Comparison of ENCODE assay signal across 30 mouse cellular contexts in the genomic region with DNA sequence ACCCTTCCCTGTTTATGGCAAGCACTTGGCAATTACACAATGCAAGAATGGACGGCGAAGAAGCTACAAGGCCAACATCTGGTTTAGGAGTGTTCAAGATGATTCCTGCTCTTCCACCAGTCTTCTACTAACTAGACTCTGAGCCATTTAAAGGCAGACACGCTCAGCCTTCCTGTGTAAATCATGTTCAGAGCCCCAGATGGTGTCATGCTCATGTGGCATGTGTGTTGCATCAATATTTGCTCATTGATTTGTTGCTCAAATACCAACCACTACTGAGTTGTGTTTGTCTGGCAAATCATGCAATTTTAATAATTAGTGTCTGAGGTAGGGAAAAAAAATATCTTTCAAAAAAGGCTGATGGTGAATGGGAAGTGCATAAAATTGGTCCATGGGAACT.
"Had no signal": no experiment of that assay in that cellular context is flagged by ENCODE, and none has a peak within 500 bp of the region (broad histone marks: within the 10 kb centered on the region; RNA-seq: fewer than 3 reads in every experiment).

No protein-coding gene starts in this region.

- H3K27ac ChIP-seq: left cerebral cortex, adult 2 months; limb, embryonic 10.5 days; limb, embryonic 12.5 days; limb, embryonic 13.5 days; limb, embryonic 15.5 days; liver, embryonic 13.5 days; liver, embryonic 14.5 days; liver, embryonic 15.5 days; lung, embryonic 15.5 days; macrophage; midbrain, embryonic 10.5 days; midbrain, embryonic 12.5 days; midbrain, embryonic 13.5 days; midbrain, embryonic 15.5 days; neural tube, embryonic 12.5 days had no signal

- DNase-seq: left cerebral cortex, postnatal 4 days; liver; liver, embryonic 13.5 days; lung, adult 18-20 months; lung, adult 2 months; lung, embryonic 14.5 days; lung, postnatal 10 days; lung, postnatal 14 days; lung, postnatal 36 days; lung, postnatal 4 days; midbrain, embryonic 14.5 days had no signal

- H3K27me3 ChIP-seq: limb, embryonic 12.5 days; limb, embryonic 13.5 days; limb, embryonic 15.5 days; liver, embryonic 13.5 days; liver, embryonic 15.5 days; lung, embryonic 15.5 days; megakaryocyte, embryonic 14.5 days; midbrain, embryonic 12.5 days; midbrain, embryonic 13.5 days; midbrain, embryonic 15.5 days; neural tube, embryonic 12.5 days had no signal

- H3K4me3 ChIP-seq: left cerebral cortex, adult 2 months; limb, embryonic 10.5 days; limb, embryonic 12.5 days; limb, embryonic 13.5 days; limb, embryonic 15.5 days; liver, embryonic 13.5 days; liver, embryonic 15.5 days; lung, embryonic 15.5 days; megakaryocyte, embryonic 14.5 days; midbrain, embryonic 10.5 days; midbrain, embryonic 12.5 days; midbrain, embryonic 13.5 days; midbrain, embryonic 15.5 days; myocyte; neural tube, embryonic 12.5 days had no signal

- H3K4me2 ChIP-seq: limb, embryonic 12.5 days; limb, embryonic 13.5 days; limb, embryonic 15.5 days; liver, embryonic 13.5 days; liver, embryonic 15.5 days; lung, embryonic 14.5 days; lung, embryonic 15.5 days; midbrain, embryonic 11.5 days; midbrain, embryonic 12.5 days; midbrain, embryonic 13.5 days; midbrain, embryonic 15.5 days; neural tube, embryonic 12.5 days had no signal

- ATAC-seq: lung, postnatal 0 days; midbrain, embryonic 13.5 days; midbrain, embryonic 15.5 days; midbrain, embryonic 16.5 days had no signal

- H3K4me1 ChIP-seq: liver, embryonic 13.5 days; liver, embryonic 15.5 days; midbrain, embryonic 12.5 days; midbrain, embryonic 15.5 days; neural tube, embryonic 12.5 days had no signal

- H3K9ac ChIP-seq: limb, embryonic 12.5 days; limb, embryonic 13.5 days; limb, embryonic 15.5 days; liver, embryonic 13.5 days; liver, embryonic 14.5 days; liver, embryonic 15.5 days; lung, embryonic 14.5 days; lung, embryonic 15.5 days; midbrain, embryonic 12.5 days; midbrain, embryonic 13.5 days; midbrain, embryonic 15.5 days; neural tube, embryonic 12.5 days had no signal

- H3K36me3 ChIP-seq: limb, embryonic 10.5 days; limb, embryonic 13.5 days; limb, embryonic 15.5 days; liver, embryonic 13.5 days; liver, embryonic 15.5 days; lung, embryonic 15.5 days; midbrain, embryonic 12.5 days; midbrain, embryonic 13.5 days; midbrain, embryonic 15.5 days; neural tube, embryonic 12.5 days had no signal

- H3K9me3 ChIP-seq: limb, embryonic 10.5 days; limb, embryonic 12.5 days; limb, embryonic 13.5 days; limb, embryonic 15.5 days; liver, embryonic 13.5 days; liver, embryonic 15.5 days; lung, embryonic 15.5 days; megakaryocyte, embryonic 14.5 days; midbrain, embryonic 10.5 days; midbrain, embryonic 12.5 days; midbrain, embryonic 13.5 days; midbrain, embryonic 15.5 days; neural tube, embryonic 12.5 days had no signal
